Mouse (Mus musculus): ENCODE measurements around the gene Olfr1251.
"Not testable (repeated sequence)": the region's sequence is repeated elsewhere in the genome, so short reads cannot be mapped to it uniquely, and the experiment has no call there.

The Olfr1251 gene

GRCm38 (mm10) chr2:89671836-89672235, at the start of gene Olfr1251:
TSS of gene Olfr1251 (minus strand) at chr2:89671936.
- no peak for DNase-seq (ENCODE audit: low read depth in 1 of 2, low spot score in 2 of 2)

GRCm38 (mm10) chr2:89691980-89692379, 20.2 kb upstream of the Olfr1251 start:
- DNase-seq (ENCODE audit: low read depth in 1 of 2, low spot score in 2 of 2) = no peak

- DNase-seq (ENCODE audit: low read depth in 1 of 2, low spot score in 2 of 2) = no peak
Measured at GRCm38 (mm10) chr2:89661367-89661766, 10.4 kb downstream of the Olfr1251 start, which contains the start of gene Olfr1250. TSS of gene Olfr1250 (minus strand) at chr2:89661467.

- no peak for DNase-seq (ENCODE audit: low read depth in 1 of 2, low spot score in 2 of 2)
Measured at GRCm38 (mm10) chr2:89634883-89635282, 36.9 kb downstream of the Olfr1251 start, which contains the start of gene Olfr1249. TSS of gene Olfr1249 (minus strand) at chr2:89634983.

GRCm38 (mm10) chr2:89618145-89618544, 53.6 kb downstream of the Olfr1251 start, which contains the start of gene Olfr1248:
TSS of gene Olfr1248 (minus strand) at chr2:89618245.
- DNase-seq (ENCODE audit: low read depth in 1 of 2, low spot score in 2 of 2) = not testable (repeated sequence)
